Mouse (Mus musculus): ENCODE data around the gene Crybb1.

Gene Crybb1

DNA sequence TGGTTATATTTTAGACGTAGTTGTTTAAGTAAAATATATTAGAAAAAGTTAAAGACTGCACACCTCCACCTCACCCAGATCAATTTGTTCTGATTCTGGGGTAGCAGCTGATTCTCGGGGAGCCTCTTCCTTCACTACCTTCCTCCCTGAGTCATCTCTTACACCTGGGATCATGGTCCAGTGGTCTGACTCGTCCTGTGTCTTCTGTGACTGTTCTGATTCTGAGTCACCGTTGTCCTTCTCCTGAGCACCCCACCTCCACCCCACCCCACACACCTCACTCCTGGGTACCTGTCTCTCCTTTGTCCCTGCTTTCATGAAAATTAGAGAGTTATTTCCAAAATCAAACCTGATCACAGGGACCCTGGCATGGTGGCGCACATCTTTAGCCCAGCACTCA, 9.5 kb downstream of the Crybb1 start:
- DNase-seq (ENCODE audit: low read depth in 1 of 2, low spot score in 2 of 2): no peak

DNA sequence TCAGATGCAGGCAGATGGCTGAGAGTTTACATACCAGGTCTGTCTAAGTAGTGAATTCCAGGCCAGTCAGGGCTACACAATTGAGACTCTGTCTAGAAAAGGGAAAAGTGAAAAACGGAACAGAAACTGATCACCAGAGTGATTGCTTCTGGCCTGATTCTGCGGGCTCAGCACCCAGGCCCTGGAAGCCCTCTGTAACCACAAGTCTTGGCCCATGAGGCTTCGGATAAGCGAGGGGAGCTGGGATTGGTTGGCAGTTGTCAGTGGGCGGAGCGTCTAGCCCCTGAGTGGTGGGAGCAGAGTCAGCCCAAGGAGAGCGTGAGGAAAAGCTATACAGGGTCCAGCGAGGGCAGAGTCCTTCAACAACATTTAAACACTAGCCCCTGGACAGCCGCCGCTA, 9.9 kb downstream of the Crybb1 start:
- peak in 1 of 2 experiments; percentile 41 for DNase-seq (ENCODE audit: low read depth in 1 of 2, low spot score in 2 of 2)

DNA sequence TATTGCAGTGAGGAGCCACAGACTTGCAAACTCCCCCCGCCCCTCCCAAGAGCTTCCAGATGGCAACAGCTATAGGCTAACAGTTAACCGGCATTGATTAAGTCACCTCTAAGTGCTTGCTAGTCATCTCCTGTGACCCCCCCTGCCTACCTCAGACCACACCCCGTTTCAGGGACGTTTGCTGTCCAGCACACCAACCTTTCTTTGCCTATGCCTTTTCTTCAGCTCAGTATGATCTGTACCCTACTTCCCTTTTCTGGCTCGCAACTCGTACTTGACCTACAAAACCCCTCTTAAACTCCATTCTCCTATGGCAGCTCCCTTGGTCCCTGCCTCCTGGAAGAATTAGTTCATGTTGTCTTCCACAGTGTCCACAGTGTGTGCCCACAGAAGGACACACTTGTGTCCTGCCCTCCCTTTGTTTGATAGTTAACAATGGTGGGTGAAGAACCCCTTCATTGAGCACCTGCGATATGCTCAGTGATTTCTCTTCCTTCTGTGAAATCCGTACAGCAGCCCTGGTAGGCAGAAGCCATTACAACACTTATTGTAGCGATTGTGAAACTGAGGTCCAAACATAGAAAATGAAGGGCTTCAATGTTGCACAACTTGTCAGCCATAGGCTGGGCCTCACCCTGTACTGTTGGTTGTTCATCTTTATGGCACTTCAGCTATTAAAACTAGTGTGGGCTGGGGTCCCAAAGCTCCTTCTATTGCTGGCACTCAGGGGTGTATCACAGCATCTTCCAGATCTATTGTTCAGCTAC, 10.6 kb downstream of the Crybb1 start:
- peak in 1 of 2 experiments; percentile 47 for DNase-seq (ENCODE audit: low read depth in 1 of 2, low spot score in 2 of 2)

DNA sequence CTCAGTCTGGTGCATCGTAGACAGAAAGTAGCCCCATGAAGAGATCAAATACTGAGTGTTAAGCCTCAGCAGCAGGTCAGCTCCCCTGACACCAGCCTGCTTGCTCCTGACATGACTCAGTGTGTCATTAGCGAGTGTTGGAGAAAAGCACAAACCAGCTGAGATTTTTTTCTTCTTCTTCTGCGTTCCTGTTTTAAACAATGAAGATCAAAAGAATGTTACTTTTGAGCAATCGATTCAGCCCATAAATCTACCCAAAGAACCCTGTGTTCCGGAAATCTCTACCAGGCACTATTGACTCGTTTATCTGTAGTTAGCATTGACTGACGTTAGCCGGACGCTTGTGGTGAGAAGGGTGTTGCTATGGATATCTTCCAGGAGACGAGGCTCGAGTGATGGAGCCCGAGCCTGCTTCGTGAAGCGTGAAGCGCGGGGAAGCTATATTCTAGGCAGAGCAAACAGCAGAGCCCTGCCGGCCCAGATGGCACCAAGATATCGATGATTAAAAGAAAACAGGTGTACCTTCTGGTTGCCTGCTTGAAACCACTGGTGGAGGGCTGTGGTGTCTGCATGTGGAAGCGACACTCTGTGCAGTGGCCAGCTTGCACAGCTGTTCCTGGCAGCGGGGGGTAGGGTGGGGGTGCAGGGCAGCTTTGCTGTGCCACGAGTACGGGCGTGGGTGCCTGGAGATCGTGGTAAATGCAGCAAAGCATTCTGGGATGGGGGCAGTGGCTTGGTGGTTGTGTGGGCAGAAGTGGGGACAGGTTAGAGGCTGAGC, 15.3 kb downstream of the Crybb1 start:
- DNase-seq (ENCODE audit: low read depth in 1 of 2, low spot score in 2 of 2): no peak

DNA sequence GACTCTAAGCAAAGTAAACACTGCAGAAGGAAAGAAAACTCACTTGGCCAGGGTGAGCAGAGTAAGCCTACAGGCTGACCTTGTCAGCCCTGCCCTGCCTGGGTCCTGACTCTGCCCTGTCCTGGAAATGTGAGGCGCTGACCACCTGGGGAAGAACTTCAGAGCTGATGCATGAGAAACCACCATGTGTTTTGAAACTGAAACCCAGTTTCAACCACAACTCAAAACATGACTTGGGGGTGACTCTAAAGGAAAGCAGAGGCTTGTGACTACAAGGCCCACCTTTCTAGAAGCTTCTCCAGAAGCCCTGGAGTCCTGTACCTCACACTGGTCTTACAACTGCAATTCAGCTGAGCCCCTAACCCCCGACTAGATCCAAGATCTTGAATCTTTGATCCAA, 17.3 kb downstream of the Crybb1 start:
- no peak for DNase-seq (ENCODE audit: low read depth in 1 of 2, low spot score in 2 of 2)

DNA sequence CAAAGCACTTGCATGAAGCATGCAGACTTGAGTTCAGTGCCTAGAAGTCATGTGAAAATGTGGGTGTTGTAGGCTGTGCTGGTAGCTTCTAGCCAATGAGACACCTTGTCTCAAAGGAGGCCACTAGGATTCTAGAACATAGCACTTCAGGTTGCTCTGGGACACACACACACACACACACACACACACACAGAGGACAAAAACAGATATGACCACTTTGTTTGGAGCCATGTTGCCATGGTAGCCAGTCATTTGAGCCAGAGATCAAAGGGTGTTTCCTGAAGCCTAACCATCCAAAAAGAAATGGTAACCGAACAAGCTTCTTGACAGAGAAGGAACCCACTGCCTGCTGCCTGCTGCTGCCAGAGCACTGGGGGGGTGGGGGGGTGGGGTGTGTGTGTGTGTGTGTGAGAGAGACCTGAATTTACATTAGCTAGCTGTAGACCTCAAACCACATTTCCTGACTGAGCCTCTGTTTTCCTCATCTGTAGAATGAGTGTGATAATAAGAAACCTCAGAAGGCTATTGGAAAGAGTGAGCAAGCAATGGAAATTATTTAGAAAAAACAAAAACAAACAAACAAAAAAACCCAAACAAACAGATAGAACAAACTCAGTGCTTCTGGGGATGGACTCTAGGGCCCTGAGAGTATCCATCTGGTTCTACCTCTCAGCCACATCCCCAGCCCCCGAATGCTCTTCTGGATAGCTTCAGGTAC, 18.3 kb downstream of the Crybb1 start:
- DNase-seq (ENCODE audit: low read depth in 1 of 2, low spot score in 2 of 2): no peak

DNA sequence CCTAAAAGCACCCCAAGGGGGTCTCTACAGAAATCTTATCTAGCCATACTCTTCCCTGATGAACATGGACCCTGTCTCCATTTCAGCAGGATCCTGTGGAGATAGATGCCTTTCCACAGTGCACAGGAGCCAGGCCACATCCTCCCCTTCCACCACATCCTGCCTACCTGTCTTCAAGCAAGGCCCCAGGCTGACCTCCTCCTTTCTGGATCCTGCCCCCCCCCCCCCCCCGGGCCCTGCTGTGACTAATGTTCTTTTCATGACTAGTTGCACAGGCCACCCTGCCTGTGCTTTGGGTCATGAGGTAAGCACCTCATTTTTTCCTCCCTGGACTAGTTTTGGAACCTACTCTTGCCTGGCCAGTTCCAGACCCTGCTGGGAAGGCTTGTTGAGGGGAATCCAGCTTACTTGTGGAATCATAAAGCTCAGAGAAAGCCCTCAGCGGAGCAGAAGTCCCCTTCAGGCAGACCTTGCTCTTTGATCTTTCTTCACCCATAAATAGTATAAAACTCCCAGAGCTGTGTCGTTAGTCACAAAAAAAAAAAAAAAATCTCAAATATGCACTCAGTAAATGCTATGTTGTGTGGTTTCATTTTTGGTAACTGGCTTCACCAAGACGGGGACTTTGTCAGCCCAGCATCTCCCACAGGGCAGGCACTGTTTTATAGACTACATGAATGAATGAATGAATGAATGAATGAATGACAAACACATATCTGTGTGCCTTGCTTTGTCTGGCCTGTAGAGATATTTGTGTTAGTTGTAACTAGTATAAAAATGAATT, 19.6 kb downstream of the Crybb1 start:
- no peak for DNase-seq (ENCODE audit: low read depth in 1 of 2, low spot score in 2 of 2)

DNA sequence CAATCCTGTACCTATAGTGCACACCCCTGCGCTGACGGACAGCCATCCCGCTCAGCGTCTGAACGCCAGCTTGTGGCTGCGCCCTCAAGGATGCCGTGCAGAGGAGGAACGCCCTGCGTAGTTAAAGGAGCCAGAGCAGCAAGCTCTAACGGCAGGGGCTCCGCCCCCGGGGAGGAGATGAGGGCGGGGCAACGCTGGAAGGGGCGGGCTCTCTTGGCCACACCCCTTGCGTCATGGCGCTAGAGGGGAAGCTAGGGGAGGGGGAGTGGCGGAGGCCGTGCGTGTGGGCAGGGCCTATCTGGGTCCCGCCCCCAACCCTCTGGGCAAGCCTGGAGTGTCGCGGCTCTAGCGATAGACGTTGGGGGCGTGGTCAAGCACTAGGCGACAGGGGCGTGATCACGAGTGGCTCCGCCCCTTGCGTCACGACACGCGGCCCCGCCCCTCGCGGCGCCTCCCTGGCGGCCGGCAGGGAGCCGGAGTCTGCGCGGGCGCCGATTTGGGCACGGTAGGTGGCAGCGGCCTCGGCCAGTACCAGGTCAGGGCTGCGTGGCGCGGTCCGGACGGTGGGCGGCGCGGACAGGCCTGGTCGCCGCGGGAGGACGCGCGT, 20.8 kb downstream of the Crybb1 start, which contains the start of gene Tpst2:
TSS of gene Tpst2 (plus strand) at position 425 of the 607 bp plus-strand sequence.
- peak; percentile 99 to 100 for DNase-seq (ENCODE audit: low read depth in 1 of 2, low spot score in 2 of 2)

DNA sequence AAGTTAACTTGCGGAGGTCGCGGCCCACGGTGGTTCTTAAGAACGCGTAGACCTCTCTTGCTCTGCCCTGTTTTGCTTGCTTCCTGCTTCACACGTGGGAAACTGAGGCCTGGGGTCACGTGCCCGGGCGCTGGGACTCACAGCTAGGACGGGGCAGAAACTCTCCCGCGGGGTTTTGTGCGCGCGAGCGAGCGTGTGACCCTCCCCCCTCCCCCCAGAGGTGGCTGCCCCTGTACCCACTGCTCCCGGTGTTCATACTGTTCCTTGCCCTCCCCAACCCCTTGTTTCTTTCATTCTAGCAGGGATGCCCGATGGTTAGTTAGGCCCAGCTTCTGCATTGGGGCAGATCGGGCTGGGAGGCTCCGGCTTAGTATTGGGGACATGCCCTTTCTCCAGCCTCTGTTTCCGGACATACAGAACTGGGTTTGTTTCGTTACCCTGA, 21.3 kb downstream of the Crybb1 start:
- DNase-seq (ENCODE audit: low read depth in 1 of 2, low spot score in 2 of 2): no peak

DNA sequence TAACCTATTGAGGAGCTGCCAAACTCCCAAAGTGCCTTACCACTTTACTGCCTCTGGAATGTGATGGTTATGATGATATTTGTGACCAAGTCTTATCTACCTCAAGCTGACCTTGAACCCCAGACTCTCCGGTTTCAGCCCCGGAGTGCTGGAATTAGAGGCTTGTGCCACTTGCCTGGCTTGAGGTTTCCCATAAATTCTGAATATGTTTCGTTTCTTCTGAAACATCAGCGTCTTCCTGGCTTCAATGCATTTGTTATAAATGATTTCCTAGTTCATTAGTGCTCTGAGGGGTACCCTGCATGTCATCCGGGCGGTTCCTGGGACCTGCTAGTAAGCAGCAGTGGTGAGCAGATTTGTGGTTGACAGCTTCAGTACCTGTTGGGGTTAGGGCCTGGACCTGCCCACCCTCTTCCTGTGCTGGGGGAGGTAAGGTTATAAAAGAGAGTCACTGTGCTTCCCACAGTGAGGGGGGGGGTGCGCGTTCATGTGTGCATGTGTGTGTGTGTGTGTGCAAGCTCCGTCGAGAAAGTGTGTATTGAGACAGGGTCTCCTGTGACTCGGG, 22.4 kb downstream of the Crybb1 start:
- DNase-seq (ENCODE audit: low read depth in 1 of 2, low spot score in 2 of 2): no peak

DNA sequence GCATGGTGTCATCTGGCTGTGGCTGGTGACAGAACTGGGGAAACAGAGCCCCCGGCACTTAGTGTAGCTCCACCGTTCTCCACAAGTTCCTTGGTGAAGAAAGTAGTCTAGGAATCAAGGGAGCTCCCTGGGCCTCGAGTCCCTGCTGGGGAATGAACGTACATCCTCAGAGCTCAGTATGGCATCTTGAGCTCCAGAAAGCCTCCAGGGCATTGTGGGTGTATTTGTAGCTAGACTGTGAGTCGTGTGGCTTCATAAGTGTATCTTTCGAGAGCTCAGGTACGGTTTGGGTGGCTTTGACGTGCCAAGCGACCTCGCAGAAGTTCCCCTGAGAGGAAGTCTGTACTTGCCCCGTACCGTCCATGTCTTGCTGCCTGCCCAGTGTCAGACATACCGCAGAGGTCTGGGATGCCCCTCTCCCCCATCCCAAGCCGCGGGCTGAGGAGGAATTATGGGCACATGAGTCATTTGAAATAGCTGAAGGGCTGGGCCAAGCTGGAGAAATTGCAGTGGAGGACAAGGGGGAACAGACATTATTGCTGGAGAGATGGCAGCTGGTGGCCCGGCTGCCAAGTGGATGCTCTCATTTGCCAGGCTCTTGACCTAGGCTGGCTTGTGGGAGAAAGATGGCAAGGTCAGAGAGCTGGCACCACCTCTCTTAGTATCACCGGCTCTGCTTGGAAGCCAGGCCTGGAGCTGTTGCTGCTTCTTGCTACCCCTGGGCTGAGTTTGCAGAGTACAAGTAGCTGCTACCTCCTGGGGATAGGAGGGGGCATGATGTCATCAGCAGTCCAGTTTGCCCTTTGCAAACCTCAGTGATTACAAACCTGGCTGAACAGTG, 23.8 kb downstream of the Crybb1 start:
- DNase-seq (ENCODE audit: low read depth in 1 of 2, low spot score in 2 of 2): no peak

DNA sequence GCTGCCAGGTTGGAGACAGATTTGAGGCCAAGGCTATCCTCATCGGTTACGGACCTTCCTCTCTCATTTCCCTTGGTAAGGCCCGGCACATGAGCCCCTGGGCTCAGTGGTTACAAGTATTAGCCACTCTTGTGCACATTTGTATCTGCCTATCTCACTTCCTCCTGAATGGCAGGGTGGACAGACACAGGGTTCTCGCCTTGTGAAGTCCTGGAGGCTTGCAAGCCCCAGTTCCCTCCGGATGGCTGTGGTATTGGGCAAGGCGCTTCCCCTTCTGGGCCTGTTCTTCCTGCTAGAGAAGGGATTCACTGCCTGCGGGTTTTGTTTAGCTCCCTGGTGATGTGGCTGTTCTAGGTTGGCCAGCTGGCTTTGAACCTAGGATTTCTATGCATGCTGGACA, 24.5 kb downstream of the Crybb1 start:
- peak; percentile 69 to 84 for DNase-seq (ENCODE audit: low read depth in 1 of 2, low spot score in 2 of 2)

DNA sequence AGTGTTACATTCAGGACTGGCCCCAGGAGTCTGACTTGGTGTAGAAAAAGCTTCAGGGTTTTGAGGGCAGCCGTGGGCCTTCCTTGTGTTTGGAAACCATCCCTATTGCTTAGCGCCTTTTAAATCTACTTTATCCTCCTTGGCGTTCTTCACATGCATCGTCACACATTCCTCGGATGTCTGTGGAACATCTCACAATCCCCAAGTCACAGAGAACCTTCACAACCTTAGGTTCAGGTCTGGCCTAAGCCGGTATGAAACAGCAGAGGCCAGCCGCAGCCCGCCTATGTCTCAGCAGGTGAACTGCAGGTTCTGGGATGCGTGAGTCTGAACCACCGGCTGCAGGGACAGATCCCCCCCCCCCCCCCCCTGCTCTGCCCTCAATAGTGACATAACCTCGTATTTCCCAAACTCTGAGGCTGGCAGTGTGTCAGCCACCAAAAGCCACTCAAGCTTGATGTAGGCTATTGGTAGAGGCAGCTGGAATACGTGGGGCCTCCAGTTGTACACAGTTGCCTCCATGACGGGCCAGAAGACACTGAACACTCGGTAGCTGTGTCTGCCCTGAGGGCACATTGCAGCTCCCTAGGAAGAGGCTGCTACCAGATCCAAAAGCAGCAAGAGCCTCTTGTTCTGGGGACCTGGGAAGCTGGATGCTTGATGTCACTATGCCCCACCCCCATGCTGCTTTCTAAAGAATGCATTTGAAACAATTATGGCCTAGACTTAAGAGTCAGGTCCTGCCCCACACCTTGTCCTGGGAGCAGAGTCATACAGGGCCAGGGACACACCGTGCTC, 25.4 kb downstream of the Crybb1 start:
- DNase-seq (ENCODE audit: low read depth in 1 of 2, low spot score in 2 of 2): no peak

DNA sequence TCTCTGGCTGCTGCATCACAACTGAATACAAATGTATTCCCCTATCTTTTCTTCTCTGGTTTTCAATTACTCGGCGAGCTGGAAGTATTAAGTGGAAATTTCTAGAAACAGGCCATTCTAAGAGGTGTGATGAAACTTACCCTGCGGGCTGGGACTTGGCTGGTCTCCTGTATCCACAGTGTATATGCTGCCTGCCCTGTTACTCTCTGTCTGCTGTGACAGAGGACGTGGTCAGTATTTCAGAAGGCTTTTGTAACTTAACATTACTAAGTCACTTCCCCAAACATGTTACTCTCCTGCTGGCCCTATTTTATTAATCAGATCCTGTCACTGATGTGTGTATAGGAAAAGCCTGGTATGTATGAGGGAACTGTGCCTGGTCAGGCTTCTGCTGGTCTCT, 26.1 kb downstream of the Crybb1 start:
- DNase-seq (ENCODE audit: low read depth in 1 of 2, low spot score in 2 of 2): no peak

DNA sequence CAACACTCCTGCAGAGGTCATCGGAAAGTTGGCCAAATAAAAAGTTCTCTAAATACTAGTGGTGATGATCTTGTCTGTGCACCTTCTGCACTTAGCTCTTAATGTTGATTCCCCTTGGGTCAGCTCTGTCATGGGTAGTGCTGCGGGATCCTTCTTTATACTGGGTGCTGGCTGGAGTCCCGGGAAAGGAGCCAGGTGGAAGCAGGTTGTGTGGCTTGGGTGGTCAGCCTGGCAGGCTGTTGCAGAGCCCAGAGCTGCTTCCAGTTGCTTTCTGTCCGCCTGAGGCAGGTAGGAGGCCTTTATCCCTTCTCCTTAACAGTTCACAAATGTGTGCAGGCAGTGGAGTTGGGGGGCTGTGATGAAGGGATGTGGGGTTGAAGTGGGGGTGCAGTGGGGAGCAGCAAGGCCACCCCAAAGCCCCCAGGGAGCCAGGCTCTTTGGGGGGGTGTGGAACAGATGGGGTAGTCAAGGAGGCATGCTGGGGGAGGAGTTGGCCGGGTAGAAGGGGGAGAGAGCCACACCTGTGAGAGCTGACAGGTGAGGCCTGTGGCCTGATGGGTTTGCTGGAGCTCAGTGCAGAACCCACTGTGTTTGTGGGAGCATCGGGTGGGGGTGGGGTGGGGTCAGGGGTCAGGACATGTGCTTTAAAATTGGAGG, 26.6 kb downstream of the Crybb1 start:
- DNase-seq (ENCODE audit: low read depth in 1 of 2, low spot score in 2 of 2): no peak

DNA sequence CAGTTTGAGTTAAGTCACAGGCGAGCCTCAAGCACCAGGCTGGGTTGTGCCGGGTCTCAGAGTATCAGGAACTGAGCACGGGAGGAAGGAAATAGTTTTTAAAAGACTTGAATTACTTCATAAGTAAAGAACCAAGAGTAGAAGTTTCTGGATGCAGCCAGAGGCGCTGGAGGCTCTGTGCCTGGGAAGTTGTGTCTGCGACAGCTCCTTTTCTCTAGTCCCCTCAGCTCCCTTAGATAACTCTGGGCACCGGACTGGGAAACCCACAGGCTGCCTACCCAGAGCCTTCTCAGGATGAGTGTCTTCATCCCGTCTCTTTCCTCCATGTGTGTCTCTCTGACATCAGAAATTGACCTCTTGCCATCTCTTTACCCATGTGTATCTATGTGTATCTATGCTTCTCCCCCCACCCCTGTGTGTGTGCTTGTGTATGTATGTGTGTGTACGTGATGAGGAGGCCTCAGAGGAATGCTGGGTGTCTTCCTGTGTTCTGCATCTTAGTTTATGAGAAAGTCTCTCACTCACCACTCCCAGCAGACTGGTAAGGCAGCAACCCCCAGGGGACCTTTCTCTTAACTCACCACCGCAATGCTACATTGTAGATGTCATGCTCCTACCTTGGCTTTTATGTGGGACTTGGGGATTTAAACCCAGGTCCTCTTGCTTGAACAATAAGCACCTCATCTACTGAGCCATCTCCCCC, 27.3 kb downstream of the Crybb1 start:
- no peak for DNase-seq (ENCODE audit: low read depth in 1 of 2, low spot score in 2 of 2)

DNA sequence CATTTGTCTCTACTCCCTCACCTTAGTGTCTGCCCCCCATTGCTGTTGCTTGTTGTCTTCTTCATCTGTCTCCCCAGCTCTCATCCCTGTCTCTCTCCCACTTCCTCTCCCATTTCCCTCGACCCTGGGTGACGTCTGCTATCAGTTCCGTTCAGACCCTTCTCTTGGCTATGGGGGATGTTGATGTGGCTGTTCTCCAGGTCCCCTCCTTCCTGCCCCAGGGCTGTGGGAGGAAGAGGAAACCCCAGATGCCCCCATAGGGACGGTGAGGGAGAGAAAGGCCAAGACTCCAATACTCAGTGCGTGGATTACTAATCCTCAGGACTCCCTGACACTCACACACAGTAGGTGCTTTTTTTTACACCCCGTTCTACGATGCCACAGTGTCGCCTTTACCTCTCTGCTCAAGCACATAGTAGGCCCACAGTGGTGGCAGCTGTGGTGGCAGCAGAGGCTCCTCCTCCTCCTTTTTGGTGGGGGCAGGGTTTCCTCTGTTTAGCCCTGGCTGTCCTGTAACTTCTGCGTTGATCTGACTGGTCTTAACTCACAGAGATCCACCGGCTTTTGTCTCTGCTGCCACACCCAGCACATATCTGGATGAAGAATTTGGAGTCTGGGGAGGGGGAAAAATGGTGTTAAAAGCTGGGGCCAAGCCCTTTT, 28.1 kb downstream of the Crybb1 start:
- no peak for DNase-seq (ENCODE audit: low read depth in 1 of 2, low spot score in 2 of 2)

Measured in monocyte, adult 2 months (primary cell).